Mouse (Mus musculus) embryonic facial prominence, embryonic 14.5 days (tissue): ENCODE results near the gene Rab3a. TPM values are rescaled to one million over a fixed set of nuclear protein-coding genes. Genes with fewer than 3 reads are reported as not detected.

Experiments
- ATAC-seq: fragments of 200-750 bp; cut with Nextera tagmentation; 2 replicates; pipeline ENCODE4 v1.8.0; 2017; ENCODE audit warnings: low read depth, moderate number of reproducible peaks, moderate TSS enrichment
- DNase-seq: peaks from one replicate; pipeline ENCODE4 v3.0.0-alpha.2; 2015; ENCODE audit warnings: low spot score
- H3K27ac ChIP-seq: fragments of 300-500 bp; sonication (generic); replicated peaks from 2 replicates; pipeline ENCODE4 v1.5.1; 2014; ENCODE audit warnings: low read depth, mild to moderate bottlenecking, low read length, moderate library complexity
- H3K27me3 ChIP-seq: fragments of 300-500 bp; sonication (generic); replicated peaks from 2 replicates; pipeline ENCODE4 v1.6.1; 2014; ENCODE audit warnings: low read length; ENCODE audit not compliant: control insufficient read depth, insufficient read depth
- H3K36me3 ChIP-seq: fragments of 300-500 bp; sonication (generic); 2 replicates; pipeline ENCODE4 v1.6.1; 2014; ENCODE audit warnings: low read length, mixed read lengths; ENCODE audit not compliant: control insufficient read depth, insufficient read depth
- H3K4me1 ChIP-seq: fragments of 300-500 bp; sonication (generic); 2 replicates; pipeline ENCODE4 v1.6.1; 2014; ENCODE audit warnings: antibody characterized with exemption, low read length; ENCODE audit not compliant: control insufficient read depth, insufficient read depth
- H3K4me2 ChIP-seq: fragments of 300-500 bp; sonication (generic); 2 replicates; pipeline ENCODE4 v1.6.1; 2014; ENCODE audit warnings: low read depth, mild to moderate bottlenecking, low read length, moderate library complexity, mixed read lengths
- H3K4me3 ChIP-seq: fragments of 300-500 bp; sonication (generic); 2 replicates; pipeline ENCODE4 v1.5.1; 2014; ENCODE audit warnings: low read depth, mild to moderate bottlenecking, low read length
- H3K9ac ChIP-seq: fragments of 300-500 bp; sonication (generic); 2 replicates; pipeline ENCODE4 v1.6.1; 2014; ENCODE audit warnings: low read depth, mild to moderate bottlenecking, low read length, moderate library complexity, mixed read lengths
- H3K9me3 ChIP-seq: fragments of 300-500 bp; sonication (generic); 2 replicates; pipeline ENCODE4 v1.6.1; 2016; ENCODE audit warnings: low read length; ENCODE audit not compliant: control insufficient read depth
- WGBS: fragments of 180-500 bp; shearing (Covaris S2); extraction: QIAGEN DNeasy Blood & Tissue Kit; methylation state at CpG from one replicate; pipeline ENCODE4 v1.1.7; 2014; 5-methylcytosine and 5-hydroxymethylcytosine counted together
- polyA plus RNA-seq: library from polyadenylated mRNA; unstranded; fragments of >200 nt; fragmentation: Nextera tagmentation; extraction: Ambion mirVana; gene quantifications from 2 replicates; pipeline ENCODE4 v1.2.1, GENCODE M21; 2014

Rab3a gene
- polyA plus RNA-seq, 1 experiment from 2014 or later, result 39.0 TPM

DNA sequence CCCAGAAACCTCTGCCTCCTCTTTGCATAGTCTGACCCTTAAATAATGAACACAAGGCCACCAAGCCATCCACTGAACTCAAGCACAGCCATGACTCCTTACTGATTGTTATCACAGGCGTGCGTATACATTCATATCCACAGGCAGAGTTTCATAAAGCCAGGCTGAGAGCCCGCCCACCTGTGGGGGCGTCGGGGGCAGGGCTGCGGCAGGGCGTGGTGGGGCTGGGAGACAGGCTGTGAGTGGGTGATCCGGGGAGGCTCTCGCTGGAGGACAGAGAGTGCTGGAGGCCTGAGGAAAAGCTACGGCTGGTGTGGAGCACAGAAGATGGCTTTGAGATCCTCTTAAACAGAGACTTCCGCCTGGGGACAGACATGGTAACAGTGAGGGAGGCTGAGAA lies 25.6 kb downstream of the Rab3a start:
- DNase-seq (no peak), ATAC-seq (no peak)
- no peaks in the 10 kb centered on the region for H3K9me3 ChIP-seq
- peaks cover 13% of the 10 kb centered on the region for H3K4me1 ChIP-seq
- H3K4me2 ChIP-seq, result no peak overlapping the region
- H3K9ac ChIP-seq, result no peak overlapping the region; the same call in 1 of the 2 replicates
- 74% methylated on average over 11 of the region's 11 CpGs for WGBS
- H3K27ac ChIP-seq, result no peak overlapping the region
- H3K27me3 ChIP-seq, result no peaks in the 10 kb centered on the region
- peaks cover 63% of the 10 kb centered on the region for H3K36me3 ChIP-seq
- no peak overlapping the region for H3K4me3 ChIP-seq

DNA sequence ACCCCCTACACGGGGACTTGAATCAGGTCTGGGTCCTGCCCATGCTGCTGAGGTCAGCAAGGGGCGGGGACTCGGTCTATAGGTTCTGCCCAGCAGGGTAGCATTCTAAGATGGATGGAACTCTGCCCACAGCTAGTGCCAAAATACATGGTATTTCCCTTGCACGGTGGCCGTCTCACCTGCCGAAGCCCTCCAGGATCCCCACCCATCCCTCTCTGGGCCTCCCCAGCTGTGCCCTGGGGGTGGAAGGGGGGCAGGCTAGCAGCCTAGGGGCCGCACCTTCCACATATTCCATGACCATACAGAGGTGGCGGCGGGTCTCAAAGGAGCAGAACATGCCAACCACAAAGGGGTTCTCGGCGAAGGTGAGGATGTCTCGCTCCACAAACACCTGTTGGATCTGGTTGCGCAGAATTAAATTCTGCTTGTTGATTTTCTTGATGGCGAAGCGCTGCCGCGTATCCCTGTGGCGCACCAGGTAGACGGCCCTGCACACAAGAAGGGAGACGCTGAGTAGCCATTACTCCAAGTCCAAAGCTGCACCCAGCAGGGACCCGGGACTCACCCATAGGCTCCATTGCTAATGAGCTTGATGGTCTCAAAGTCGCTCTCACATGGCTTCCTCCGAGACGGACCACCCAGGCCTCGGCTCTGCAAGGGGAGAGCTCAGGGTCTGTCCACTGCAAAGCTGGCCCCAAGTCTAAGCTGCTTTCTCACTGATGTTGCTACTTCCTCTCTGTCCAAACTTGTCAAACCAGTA lies 32.0 kb downstream of the Rab3a start:
- WGBS, result 88% methylated on average over 25 of the region's 25 CpGs
- DNase-seq (no peak), ATAC-seq (no peak)
- Histone ChIP-seq H3K4me2 (no peak overlapping the region), H3K36me3 (peaks cover 70% of the 10 kb centered on the region), H3K9ac (no peak overlapping the region), H3K4me3 (no peak overlapping the region), H3K4me1 (peaks cover 12% of the 10 kb centered on the region), H3K9me3 (no peaks in the 10 kb centered on the region), H3K27ac (no peak overlapping the region), H3K27me3 (no peaks in the 10 kb centered on the region)

- H3K4me2 ChIP-seq, result no peak overlapping the region
- H3K27ac ChIP-seq, result no peak overlapping the region
- H3K36me3 ChIP-seq, result peaks cover 64% of the 10 kb centered on the region
- ATAC-seq, result no peak
- H3K9ac ChIP-seq, result no peak overlapping the region
- H3K4me3 ChIP-seq, result no peak overlapping the region
- peaks cover 16% of the 10 kb centered on the region for H3K4me1 ChIP-seq
- no peak for DNase-seq
- no peaks in the 10 kb centered on the region for H3K9me3 ChIP-seq
- H3K27me3 ChIP-seq, result no peaks in the 10 kb centered on the region
- 89% methylated on average over 3 of the region's 3 CpGs for WGBS
Observed at GRCm38 (mm10) chr8:70787051-70787445, 32.6 kb downstream of the Rab3a start.

DNA sequence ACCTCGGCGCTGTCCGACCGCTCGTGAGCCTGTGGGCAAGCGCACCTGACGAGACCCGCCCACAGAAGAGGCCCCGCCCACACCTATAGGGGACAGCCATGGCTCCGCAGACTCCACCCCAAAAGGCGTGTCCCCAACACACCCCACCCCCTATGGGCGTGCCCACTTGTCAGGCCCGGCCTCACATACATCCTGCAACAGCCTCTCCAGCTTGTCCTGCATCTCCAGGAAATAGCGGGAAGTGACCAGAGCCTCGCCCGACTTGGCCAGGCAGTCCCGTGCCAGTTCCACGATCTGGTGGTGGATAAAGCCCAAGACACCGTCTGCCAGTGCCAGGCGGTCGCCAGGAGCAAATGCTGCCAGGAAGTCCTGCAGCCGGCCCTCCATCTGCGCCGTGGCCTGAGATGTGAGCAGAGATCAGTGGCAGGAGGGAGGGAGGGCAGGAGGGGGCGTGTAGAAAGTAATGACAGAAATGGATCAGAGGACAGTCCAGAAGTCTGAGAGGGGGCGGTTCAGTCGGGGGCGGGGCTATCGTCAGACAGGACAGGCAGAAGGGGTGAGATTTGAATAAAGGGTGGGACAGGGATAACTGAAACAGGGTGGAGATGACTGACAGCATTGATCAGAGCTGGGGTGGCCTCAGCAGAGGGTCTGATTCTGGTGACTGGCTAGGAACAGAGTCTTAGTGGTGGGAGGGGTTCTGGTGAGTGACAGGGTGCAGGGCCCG lies 33.6 kb downstream of the Rab3a start:
- Histone ChIP-seq H3K4me3 (no peak overlapping the region), H3K4me1 (peaks cover 22% of the 10 kb centered on the region), H3K4me2 (no peak overlapping the region), H3K27ac (no peak overlapping the region), H3K9me3 (no peaks in the 10 kb centered on the region), H3K27me3 (no peaks in the 10 kb centered on the region), H3K36me3 (peaks cover 59% of the 10 kb centered on the region), H3K9ac (no peak overlapping the region)
- 31% methylated on average over 25 of the region's 30 CpGs for WGBS
- DNase-seq (peak; percentile 65), ATAC-seq (no peak)

- H3K4me3 ChIP-seq, result no peak overlapping the region
- H3K9ac ChIP-seq, result no peak overlapping the region
- no peak overlapping the region for H3K4me2 ChIP-seq
- no peaks in the 10 kb centered on the region for H3K9me3 ChIP-seq
- peaks cover 23% of the 10 kb centered on the region for H3K4me1 ChIP-seq
- H3K36me3 ChIP-seq, result peaks cover 49% of the 10 kb centered on the region
- DNase-seq (no peak), ATAC-seq (no peak)
- WGBS, result 70% methylated on average over 10 of the region's 10 CpGs
- no peaks in the 10 kb centered on the region for H3K27me3 ChIP-seq
- H3K27ac ChIP-seq, result no peak overlapping the region
Observed at GRCm38 (mm10) chr8:70789046-70789445, 34.6 kb downstream of the Rab3a start.

- no peaks in the 10 kb centered on the region for H3K27me3 ChIP-seq
- no peak overlapping the region; the same call in 1 of the 2 replicates for H3K27ac ChIP-seq
- 68% methylated on average over 8 of the region's 8 CpGs for WGBS
- H3K36me3 ChIP-seq, result peaks cover 32% of the 10 kb centered on the region
- no peaks in the 10 kb centered on the region for H3K9me3 ChIP-seq
- DNase-seq, result no peak
- peak overlapping the region; percentile 80 for H3K4me3 ChIP-seq
- no peak for ATAC-seq
- H3K9ac ChIP-seq, result peak overlapping the region; percentile 90
- peak overlapping the region; percentile 79 for H3K4me2 ChIP-seq
- peaks cover 23% of the 10 kb centered on the region for H3K4me1 ChIP-seq
Observed at GRCm38 (mm10) chr8:70790846-70791245, 36.4 kb downstream of the Rab3a start.

DNA sequence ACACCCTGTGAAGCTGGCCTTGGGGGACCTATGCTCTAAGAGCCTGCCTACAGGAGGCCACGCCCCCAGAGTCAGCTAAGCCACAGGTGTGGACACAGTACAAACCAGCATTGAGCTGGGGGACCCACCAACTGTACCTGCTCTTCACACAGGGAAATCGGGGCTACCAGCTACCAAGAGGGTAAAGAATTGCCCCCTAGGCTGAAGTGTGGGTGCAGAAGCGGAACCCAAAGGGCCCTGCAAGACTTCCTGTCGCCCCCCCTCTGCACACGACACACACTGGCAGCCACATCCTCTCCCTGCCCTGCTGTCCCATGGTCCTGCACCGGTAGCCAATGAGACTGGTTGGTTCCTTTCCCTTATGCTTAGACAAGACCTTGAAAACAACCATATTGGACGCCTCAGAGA lies 36.8 kb downstream of the Rab3a start:
- Histone ChIP-seq H3K4me3 (peak overlapping the region; percentile 80), H3K4me2 (peak overlapping the region; percentile 79), H3K36me3 (peaks cover 28% of the 10 kb centered on the region), H3K27me3 (no peaks in the 10 kb centered on the region), H3K9ac (peak overlapping the region; percentile 90), H3K4me1 (peaks cover 23% of the 10 kb centered on the region), H3K27ac (no peak overlapping the region), H3K9me3 (no peaks in the 10 kb centered on the region)
- WGBS, result 69% methylated on average over 7 of the region's 7 CpGs
- no peak for DNase-seq
- no peak for ATAC-seq

GRCm38 (mm10) chr8:70791975-70792691 lies 37.7 kb downstream of the Rab3a start:
- Histone ChIP-seq H3K4me1 (peaks cover 23% of the 10 kb centered on the region), H3K36me3 (peaks cover 20% of the 10 kb centered on the region), H3K9ac (peak overlapping the region; percentile 90), H3K9me3 (no peaks in the 10 kb centered on the region), H3K4me3 (peak overlapping the region; percentile 80), H3K27me3 (no peaks in the 10 kb centered on the region), H3K4me2 (peak overlapping the region; percentile 79), H3K27ac (peak overlapping the region; percentile 86)
- WGBS, result 5% methylated on average over 47 of the region's 58 CpGs
- DNase-seq (peak; percentile 98), ATAC-seq (peak; percentile 87)
